ENCODE assay signal across 8 mouse cellular contexts in the genomic region with DNA sequence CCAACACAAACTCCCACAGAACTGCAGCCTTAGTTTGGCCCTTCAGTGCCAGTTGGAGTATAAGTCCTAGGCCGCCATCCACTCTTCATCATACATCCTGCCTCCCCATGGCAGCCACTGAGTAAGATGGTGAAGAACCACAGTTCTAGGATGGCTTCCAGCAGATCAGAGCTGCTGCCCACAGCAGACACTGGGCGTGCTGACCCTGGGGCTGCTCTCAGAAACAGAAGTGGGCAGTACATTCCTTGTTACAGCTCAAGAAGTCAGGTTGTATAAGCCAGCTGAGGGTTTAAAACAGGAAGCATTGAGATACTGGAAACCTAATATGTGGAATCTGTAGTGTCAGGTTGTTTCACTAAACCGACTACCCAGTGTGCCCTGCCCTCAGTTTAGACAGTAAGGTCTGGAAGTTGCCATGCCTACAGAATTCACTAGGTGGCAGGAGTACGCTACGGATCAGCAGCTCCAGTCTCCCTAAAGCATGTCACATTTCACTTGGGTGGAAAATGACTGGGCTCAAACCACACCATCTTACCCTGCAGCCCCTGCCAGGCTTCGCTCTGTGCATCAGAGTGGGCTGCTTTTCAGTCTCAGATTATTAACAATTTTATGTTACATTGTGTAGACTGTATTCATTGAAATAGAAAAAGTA. TPM values are rescaled to one million over a fixed set of nuclear protein-coding genes. Genes with fewer than 3 reads are reported as not detected.
DNase-seq lines count a peak whose midpoint lies in the region; ATAC-seq and TF ChIP-seq lines count a peak whose summit lies in the region.

No protein-coding gene starts in this region.

- no peak overlapping the region for H3K4me2 ChIP-seq in intestine, postnatal 0 days (replicated peaks; ENCODE audit: low read depth)
- no peak overlapping the region for H3K4me2 ChIP-seq in midbrain, embryonic 14.5 days (ENCODE audit: low read length)

- H3K9ac ChIP-seq in intestine, postnatal 0 days (ENCODE audit: low read depth, low read length): no peak overlapping the region
- H3K9ac ChIP-seq in midbrain, embryonic 14.5 days (replicated peaks; ENCODE audit: low read length): no peak overlapping the region

- peak; percentile 67; the same call in 1 of the 2 replicates for ATAC-seq in intestine, postnatal 0 days
- peak; percentile 63; the same call in 1 of the 2 replicates for ATAC-seq in midbrain, embryonic 14.5 days (ENCODE audit: low FRiP score, low TSS enrichment)

- no peak overlapping the region for H3K27ac ChIP-seq in gastrocnemius, adult 2 months
- no peak overlapping the region for H3K27ac ChIP-seq in intestine, postnatal 0 days (ENCODE audit: low read depth, low read length)
- H3K27ac ChIP-seq in limb, embryonic 10.5 days: no peak overlapping the region
- no peak overlapping the region for H3K27ac ChIP-seq in midbrain, embryonic 14.5 days (replicated peaks; ENCODE audit: low read depth, low read length)

- TF ChIP-seq CTCF in gastrocnemius, adult 2 months (IDR thresholded peaks at IDR 0.05): peak; percentile 93
- peak; percentile 94 for TF ChIP-seq CTCF in intestine, postnatal 0 days (IDR thresholded peaks at IDR 0.05; ENCODE audit: low read depth)

- peaks cover 64% of the 10 kb centered on the region for H3K36me3 ChIP-seq in intestine, postnatal 0 days (ENCODE audit: control insufficient read depth, insufficient read depth)
- H3K36me3 ChIP-seq in limb, embryonic 10.5 days: peaks cover 98% of the 10 kb centered on the region
- peaks cover 94% of the 10 kb centered on the region for H3K36me3 ChIP-seq in midbrain, embryonic 14.5 days (ENCODE audit: control insufficient read depth, insufficient read depth, low read length)

- intact Hi-C loops in heart, postnatal 25 days (cut with DNase I): loop anchor here (2.0 to 10.0 kb wide), 3 partner anchors 131 to 331 kb away; no protein-coding TSS in a partner anchor
- intact Hi-C loops in gastrocnemius, adult 2 months (cut with DNase I): loop anchor here (1.0 to 5.0 kb wide), 4 partner anchors 47 to 183 kb away; partner anchors contain the start of genes Nsl1 and Tatdn3

- DNase-seq in heart, adult 11 months: peak; percentile 93
- no peak for DNase-seq in heart, postnatal 25 days (ENCODE audit: low spot score)
- DNase-seq in cerebellum, postnatal 36 days: peak; percentile 76 to 84
- peak; percentile 78 for DNase-seq in gastrocnemius, adult 2 months
- peak; percentile 72 for DNase-seq in limb, embryonic 10.5 days (ENCODE audit: low spot score)
- DNase-seq in midbrain, embryonic 14.5 days: peak; percentile 87
- peak; percentile 24 to 74 for DNase-seq in spleen, postnatal 10 days (ENCODE audit: low spot score in 2 of 2)

- no peak overlapping the region for H3K4me3 ChIP-seq in gastrocnemius, adult 2 months
- no peak overlapping the region for H3K4me3 ChIP-seq in intestine, postnatal 0 days (ENCODE audit: low read depth, low read length)
- H3K4me3 ChIP-seq in limb, embryonic 10.5 days: no peak overlapping the region
- H3K4me3 ChIP-seq in midbrain, embryonic 14.5 days (replicated peaks; ENCODE audit: low read depth, low read length): no peak overlapping the region

- 50% methylated on average over 6 of the region's 6 CpGs for WGBS in intestine, postnatal 0 days
- WGBS in limb, embryonic 10.5 days: 60% methylated on average over 6 of the region's 6 CpGs
- WGBS in midbrain, embryonic 14.5 days: 56% methylated on average over 6 of the region's 6 CpGs

- no peaks in the 10 kb centered on the region for H3K27me3 ChIP-seq in intestine, postnatal 0 days (replicated peaks; ENCODE audit: control insufficient read depth, insufficient read depth, low read length)
- H3K27me3 ChIP-seq in limb, embryonic 10.5 days (ENCODE audit: low read depth, poor library complexity, severe bottlenecking): no peaks in the 10 kb centered on the region
- H3K27me3 ChIP-seq in midbrain, embryonic 14.5 days (ENCODE audit: control insufficient read depth, insufficient read depth, low read length): no peaks in the 10 kb centered on the region

- no peaks in the 10 kb centered on the region for H3K9me3 ChIP-seq in intestine, postnatal 0 days (ENCODE audit: control insufficient read depth)
- no peaks in the 10 kb centered on the region for H3K9me3 ChIP-seq in limb, embryonic 10.5 days (replicated peaks)
- no peaks in the 10 kb centered on the region for H3K9me3 ChIP-seq in midbrain, embryonic 14.5 days (ENCODE audit: control insufficient read depth, low read length)

- no peaks in the 10 kb centered on the region for H3K4me1 ChIP-seq in intestine, postnatal 0 days (replicated peaks; ENCODE audit: control insufficient read depth, insufficient read depth, low read length)
- H3K4me1 ChIP-seq in limb, embryonic 10.5 days: no peaks in the 10 kb centered on the region
- H3K4me1 ChIP-seq in midbrain, embryonic 14.5 days (ENCODE audit: control insufficient read depth, insufficient read depth, low read length): no peaks in the 10 kb centered on the region

RNA-seq across cellular contexts. Expression of gene Angel2, which starts 19.3 kb away (rescaled TPM):
- 10 to 100 TPM; 26.6 to 28.3 TPM for total RNA-seq in heart, postnatal 25 days (2021)
- total RNA-seq in gastrocnemius, adult 2 months (2021): 10 to 100 TPM; 29.3 to 29.8 TPM
- 23.2 and 23.8 TPM in 2 replicates for polyA plus RNA-seq in intestine, postnatal 0 days (2015; fragmentation: Nextera tagmentation; extraction: Ambion mirVana)
- 51.3 and 55.0 TPM in 2 replicates for polyA plus RNA-seq in limb, embryonic 10.5 days (2016; fragmentation: Nextera tagmentation; extraction: Ambion mirVana)
- polyA plus RNA-seq in midbrain, embryonic 14.5 days (2014; fragmentation: Nextera tagmentation; extraction: Ambion mirVana): 49.3 and 60.1 TPM in 2 replicates

RNA-seq across cellular contexts. Expression of gene Rps6kc1, which starts 32.7 kb away (rescaled TPM):
- 10 to 100 TPM; 16.6 to 16.9 TPM for total RNA-seq in heart, postnatal 25 days (2021)
- total RNA-seq in gastrocnemius, adult 2 months (2021): 10 to 100 TPM; 18.3 to 19.7 TPM
- 6.0 and 6.2 TPM in 2 replicates for polyA plus RNA-seq in intestine, postnatal 0 days (2015; fragmentation: Nextera tagmentation; extraction: Ambion mirVana)
- 13.0 and 16.3 TPM in 2 replicates for polyA plus RNA-seq in limb, embryonic 10.5 days (2016; fragmentation: Nextera tagmentation; extraction: Ambion mirVana)
- 29.8 and 31.0 TPM in 2 replicates for polyA plus RNA-seq in midbrain, embryonic 14.5 days (2014; fragmentation: Nextera tagmentation; extraction: Ambion mirVana)

RNA-seq across cellular contexts. Expression of gene Vash2, which starts 34.9 kb away (rescaled TPM):
- total RNA-seq in heart, postnatal 25 days (2021): under 1 TPM; 0.62 to 0.64 TPM
- total RNA-seq in gastrocnemius, adult 2 months (2021): under 1 TPM; 0.20 to 0.66 TPM
- 3.5 and 3.9 TPM in 2 replicates for polyA plus RNA-seq in intestine, postnatal 0 days (2015; fragmentation: Nextera tagmentation; extraction: Ambion mirVana)
- polyA plus RNA-seq in limb, embryonic 10.5 days (2016; fragmentation: Nextera tagmentation; extraction: Ambion mirVana): 56.3 and 64.0 TPM in 2 replicates
- 82.8 and 102 TPM in 2 replicates for polyA plus RNA-seq in midbrain, embryonic 14.5 days (2014; fragmentation: Nextera tagmentation; extraction: Ambion mirVana)

Comparison
In these comparisons a context has a peak if more than half of its experiments do, and no peak if none do; other contexts are left out.
1. RNA of gene Vash2, which starts 34.9 kb away (polyA plus RNA-seq): 82.8 to 102 TPM in midbrain, embryonic 14.5 days and 56.3 to 64.0 TPM in limb, embryonic 10.5 days; 3.5 to 3.9 TPM in intestine, postnatal 0 days; every median in the first group is over 10 times any median in the second.